Mouse (Mus musculus) brown adipose tissue, adult 24 weeks (tissue): ENCODE results near the gene Il16. TPM values are rescaled to one million over a fixed set of nuclear protein-coding genes. Genes with fewer than 3 reads are reported as not detected.
A peak's percentile ranks its signal among the peaks of the same experiment; 100 is the strongest.

Experiments used
- H3K27ac ChIP-seq: fragments of 200-500 bp; replicated peaks from 2 replicates; pipeline ENCODE4 v1.5.1; 2012; ENCODE audit warnings: low read depth, mild to moderate bottlenecking, low read length
- H3K4me1 ChIP-seq: fragments of 200-500 bp; 2 replicates; pipeline ENCODE4 v1.6.1; 2012; ENCODE audit warnings: low read length, mixed read lengths; ENCODE audit not compliant: control insufficient read depth, insufficient read depth, insufficient read length
- H3K4me3 ChIP-seq: fragments of 200-500 bp; 2 replicates; pipeline ENCODE4 v1.5.1; 2012; ENCODE audit warnings: low read depth, mild to moderate bottlenecking, low read length, moderate library complexity; ENCODE audit not compliant: insufficient read depth
- polyA plus RNA-seq: library from polyadenylated mRNA; stranded (reverse); fragments of >200 nt; gene quantifications from 2 replicates; pipeline ENCODE4 v1.2.4, GENCODE M21; 2012; ENCODE audit not compliant: missing spikeins, insufficient read depth, insufficient read length

Il16 gene
- 1.3 and 3.0 TPM in 2 replicates for polyA plus RNA-seq

GRCm38 (mm10) chr7:83745413-83746106, at the start of gene Il16:
TSS of gene Il16 (minus strand) at chr7:83745726.
- Histone ChIP-seq H3K4me3 (peak within 1 kb of the TSS; percentile 17), H3K27ac (peak within 1 kb of the TSS; percentile 34; the same call in 1 of the 2 replicates)

GRCm38 (mm10) chr7:83794705-83795104, 49.2 kb upstream of the Il16 start, which contains the start of gene Cfap161:
TSS of gene Cfap161 (minus strand) at chr7:83794880.
- H3K4me3 ChIP-seq, result no peak within 1 kb of the TSS
- no peak within 1 kb of the TSS for H3K27ac ChIP-seq
- no peaks in the 10 kb centered on the region for H3K4me1 ChIP-seq

More at GRCm38 (mm10) chr7:83745413-83746106, at the start of gene Il16:
- no peaks in the 10 kb centered on the region for H3K4me1 ChIP-seq

GRCm38 (mm10) chr7:83794006-83794683, 48.6 kb upstream of the Il16 start:
- H3K4me3 ChIP-seq, result no peak overlapping the region
- no peaks in the 10 kb centered on the region for H3K4me1 ChIP-seq
- H3K27ac ChIP-seq, result no peak overlapping the region

- Histone ChIP-seq H3K4me1 (no peaks in the 10 kb centered on the region), H3K27ac (no peak overlapping the region), H3K4me3 (no peak overlapping the region)
These were observed 35.4 kb upstream of the Il16 start for GRCm38 (mm10) chr7:83780881-83781280.

GRCm38 (mm10) chr7:83780026-83780425, 34.5 kb upstream of the Il16 start:
- no peak overlapping the region for H3K27ac ChIP-seq
- no peak overlapping the region for H3K4me3 ChIP-seq
- H3K4me1 ChIP-seq, result no peaks in the 10 kb centered on the region

- Histone ChIP-seq H3K4me3 (no peak overlapping the region), H3K4me1 (no peaks in the 10 kb centered on the region), H3K27ac (no peak overlapping the region)
These were observed 33.5 kb upstream of the Il16 start for GRCm38 (mm10) chr7:83779028-83779427.

GRCm38 (mm10) chr7:83778516-83778915, 33.0 kb upstream of the Il16 start:
- Histone ChIP-seq H3K4me1 (no peaks in the 10 kb centered on the region), H3K4me3 (no peak overlapping the region), H3K27ac (no peak overlapping the region)

GRCm38 (mm10) chr7:83774721-83775120, 29.2 kb upstream of the Il16 start:
- H3K4me1 ChIP-seq, result peaks cover under 1% of the 10 kb centered on the region; the same call in 1 of the 2 replicates
- no peak overlapping the region for H3K4me3 ChIP-seq
- no peak overlapping the region for H3K27ac ChIP-seq

- Histone ChIP-seq H3K4me3 (no peak overlapping the region), H3K4me1 (no peaks in the 10 kb centered on the region), H3K27ac (no peak overlapping the region)
These were observed 18.1 kb upstream of the Il16 start for GRCm38 (mm10) chr7:83763674-83764073.

GRCm38 (mm10) chr7:83762336-83762735, 16.8 kb upstream of the Il16 start:
- Histone ChIP-seq H3K27ac (no peak overlapping the region), H3K4me1 (no peaks in the 10 kb centered on the region), H3K4me3 (no peak overlapping the region)

- Histone ChIP-seq H3K4me3 (no peak overlapping the region), H3K27ac (no peak overlapping the region), H3K4me1 (no peaks in the 10 kb centered on the region)
These were observed 5.5 kb upstream of the Il16 start for GRCm38 (mm10) chr7:83751055-83751454.

GRCm38 (mm10) chr7:83748405-83748804, 2.9 kb upstream of the Il16 start:
- Histone ChIP-seq H3K4me3 (no peak overlapping the region), H3K27ac (no peak overlapping the region), H3K4me1 (no peaks in the 10 kb centered on the region)

GRCm38 (mm10) chr7:83746107-83746687, 671 bp upstream of the Il16 start:
- H3K4me3 ChIP-seq, result no peak overlapping the region
- no peaks in the 10 kb centered on the region for H3K4me1 ChIP-seq
- H3K27ac ChIP-seq, result no peak overlapping the region

GRCm38 (mm10) chr7:83745065-83745412, 487 bp downstream of the Il16 start:
- peak overlapping the region; percentile 34; the same call in 1 of the 2 replicates for H3K27ac ChIP-seq
- H3K4me1 ChIP-seq, result no peaks in the 10 kb centered on the region
- peak overlapping the region; percentile 17 for H3K4me3 ChIP-seq

GRCm38 (mm10) chr7:83744250-83744649, 1.3 kb downstream of the Il16 start:
- no peaks in the 10 kb centered on the region for H3K4me1 ChIP-seq
- no peak overlapping the region for H3K27ac ChIP-seq
- H3K4me3 ChIP-seq, result no peak overlapping the region
